ENCODE assay signal across 29 mouse cellular contexts in the genomic region with DNA sequence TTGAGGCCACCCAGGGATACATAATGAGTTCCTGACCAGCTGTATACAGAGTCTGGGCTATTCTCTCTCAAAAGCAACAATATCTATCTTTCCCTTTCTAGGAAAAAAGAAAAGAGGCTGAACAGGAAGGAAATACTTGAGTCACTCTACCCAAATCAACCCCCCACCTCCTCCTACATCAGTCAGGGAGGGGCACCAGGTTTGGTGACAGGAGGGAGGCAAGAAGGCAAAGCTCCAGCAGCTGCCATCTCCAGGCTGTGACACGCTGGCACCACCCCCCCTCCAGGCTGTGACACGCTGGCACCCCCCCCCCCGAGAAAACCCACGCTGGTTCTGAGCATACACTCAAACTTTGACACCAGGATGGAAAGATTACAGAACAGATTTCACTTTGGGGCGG.
DNase-seq lines count a peak whose midpoint lies in the region; ATAC-seq and TF ChIP-seq lines count a peak whose summit lies in the region.
"Had no signal": no experiment of that assay in that cellular context is flagged by ENCODE, and none has a peak within 500 bp of the region (broad histone marks: within the 10 kb centered on the region; RNA-seq: fewer than 3 reads in every experiment).

No protein-coding gene starts in this region.

- DNase-seq in CH12.LX (ENCODE audit: extremely low read depth) (peak; percentile 43), adipocyte (ENCODE audit: low spot score) (no peak)
- no peak for DNase-seq in thymus, postnatal 36 days
- DNase-seq: adrenal gland, adult 2 months; adrenal gland, postnatal 36 days; cerebellum, adult 8-10 months; cerebellum, postnatal 25 days; forebrain, postnatal 0 days; gastrocnemius, postnatal 10 days; kidney, adult 8-10 months; kidney, postnatal 14 days; layer of hippocampus, adult 9-11 months; lung, postnatal 10 days; thymus, adult 2 months; thymus, postnatal 4 days had no signal

- TF ChIP-seq CTCF in CH12.LX (conservative IDR thresholded peaks at IDR 0.05 in 1 of 2, IDR thresholded peaks at IDR 0.05 in 1 of 2; ENCODE audit: low read depth in 2 of 2, low read length in 2 of 2) = no peak

- H3K27me3 ChIP-seq in heart, embryonic 15.5 days = no peaks in the 10 kb centered on the region
- H3K27me3 ChIP-seq in heart, embryonic 11.5 days (ENCODE audit: control insufficient read depth, insufficient read depth, low read length) = no peaks in the 10 kb centered on the region
- no peaks in the 10 kb centered on the region for H3K27me3 ChIP-seq in megakaryocyte, embryonic 14.5 days (replicated peaks)
- no peaks in the 10 kb centered on the region for H3K27me3 ChIP-seq in CH12.LX (replicated peaks)
- H3K27me3 ChIP-seq: embryonic facial prominence, embryonic 15.5 days; forebrain, embryonic 12.5 days; limb, embryonic 12.5 days; midbrain, embryonic 15.5 days; neural tube, embryonic 15.5 days; Patski had no signal

- dilution Hi-C loops in CH12.LX (cut with MboI; ENCODE audit: extremely low pct_ligation_motif_present, extremely low pct_unique_long_range_greater_than_20kb, low sequenced_read_pairs) = no loop called here

- no peaks in the 10 kb centered on the region for H3K79me2 ChIP-seq in CH12.LX (replicated peaks; ENCODE audit: control insufficient read depth, extremely low read depth, insufficient read depth, poor library complexity, severe bottlenecking)

- 57% methylated on average over 5 of the region's 5 CpGs for WGBS in heart, embryonic 15.5 days
- 75% methylated on average over 5 of the region's 5 CpGs for WGBS in heart, embryonic 11.5 days (ENCODE audit: insufficient replicate concordance)

- H3K9ac ChIP-seq in heart, embryonic 15.5 days = no peak overlapping the region
- no peak overlapping the region for H3K9ac ChIP-seq in heart, embryonic 11.5 days (ENCODE audit: low read depth, low read length)
- no peak overlapping the region for H3K9ac ChIP-seq in CH12.LX (ENCODE audit: insufficient read depth, low read depth)
- H3K9ac ChIP-seq: embryonic facial prominence, embryonic 15.5 days; forebrain, embryonic 12.5 days; forebrain, postnatal 0 days; limb, embryonic 12.5 days; midbrain, embryonic 15.5 days; neural tube, embryonic 15.5 days had no signal

- no peak for TF ChIP-seq POLR2A in CH12.LX (IDR thresholded peaks at IDR 0.05; ENCODE audit: low read depth, low read length)

- no peak overlapping the region for H3K4me3 ChIP-seq in heart, embryonic 15.5 days
- no peak overlapping the region for H3K4me3 ChIP-seq in heart, embryonic 11.5 days (ENCODE audit: low read depth, low read length)
- peak overlapping the region; percentile 18 for H3K4me3 ChIP-seq in megakaryocyte, embryonic 14.5 days (replicated peaks)
- H3K4me3 ChIP-seq in CH12.LX (replicated peaks in 1 of 3; ENCODE audit: low read depth in 2 of 3, low read length in 2 of 3, poor library complexity in 1 of 3) = no peak overlapping the region
- H3K4me3 ChIP-seq: embryonic facial prominence, embryonic 10.5 days; embryonic facial prominence, embryonic 15.5 days; forebrain, embryonic 12.5 days; limb, embryonic 12.5 days; midbrain, embryonic 10.5 days; midbrain, embryonic 15.5 days; neural tube, embryonic 15.5 days had no signal

- peaks cover 12% of the 10 kb centered on the region; the same call in 1 of the 2 replicates for H3K4me1 ChIP-seq in heart, embryonic 15.5 days (replicated peaks)
- H3K4me1 ChIP-seq in heart, embryonic 11.5 days (ENCODE audit: control insufficient read depth, insufficient read depth, low read length) = peaks cover 10% of the 10 kb centered on the region; the same call in 1 of the 2 replicates
- H3K4me1 ChIP-seq in megakaryocyte, embryonic 14.5 days = peaks cover 81% of the 10 kb centered on the region
- peaks cover 10 to 64% of the 10 kb centered on the region in 2 experiments for H3K4me1 ChIP-seq in CH12.LX (ENCODE audit: control insufficient read depth in 1 of 2, insufficient read depth in 2 of 2)

- in situ Hi-C loops in CH12.LX (cut with MboI; ENCODE audit: low pct_ligation_motif_present, low pct_unique_long_range_greater_than_20kb, low sequenced_read_pairs) = no loop called here

- peak overlapping the region; percentile 51; the same call in 1 of the 2 replicates for H3K27ac ChIP-seq in heart, embryonic 15.5 days
- H3K27ac ChIP-seq in heart, embryonic 11.5 days (ENCODE audit: low read depth, low read length) = no peak overlapping the region
- no peak overlapping the region for H3K27ac ChIP-seq in CH12.LX (ENCODE audit: insufficient read depth, low read depth)
- H3K27ac ChIP-seq: embryonic facial prominence, embryonic 15.5 days; forebrain, embryonic 12.5 days; limb, embryonic 12.5 days; midbrain, embryonic 10.5 days; midbrain, embryonic 15.5 days had no signal

- H3K36me3 ChIP-seq in heart, embryonic 15.5 days = no peaks in the 10 kb centered on the region
- no peaks in the 10 kb centered on the region for H3K36me3 ChIP-seq in heart, embryonic 11.5 days (ENCODE audit: control insufficient read depth, insufficient read depth, low read length)
- H3K36me3 ChIP-seq in megakaryocyte, embryonic 14.5 days (replicated peaks; ENCODE audit: low read length) = peaks cover 5% of the 10 kb centered on the region
- peaks cover 0 to 28% of the 10 kb centered on the region in 2 experiments for H3K36me3 ChIP-seq in CH12.LX (replicated peaks in 1 of 2; ENCODE audit: control insufficient read depth in 1 of 2, insufficient read depth in 1 of 2, low read length in 1 of 2)
- H3K36me3 ChIP-seq: embryonic facial prominence, embryonic 10.5 days; embryonic facial prominence, embryonic 15.5 days; forebrain, embryonic 12.5 days; limb, embryonic 12.5 days; midbrain, embryonic 10.5 days; midbrain, embryonic 15.5 days; neural tube, embryonic 15.5 days had no signal

- no peak overlapping the region for H3K4me2 ChIP-seq in heart, embryonic 15.5 days
- no peak overlapping the region for H3K4me2 ChIP-seq in heart, embryonic 11.5 days
- H3K4me2 ChIP-seq in CH12.LX (ENCODE audit: insufficient read depth, low read depth, poor library complexity, severe bottlenecking) = no peak overlapping the region
- H3K4me2 ChIP-seq: embryonic facial prominence, embryonic 15.5 days; forebrain, embryonic 12.5 days; limb, embryonic 12.5 days; midbrain, embryonic 15.5 days; neural tube, embryonic 15.5 days had no signal

- TF ChIP-seq EP300 in CH12.LX (IDR thresholded peaks at IDR 0.05; ENCODE audit: low read length) = no peak

- no peak for ATAC-seq in heart, embryonic 15.5 days (replicated peaks; ENCODE audit: insufficient number of reproducible peaks, insufficient read depth, low FRiP score, low read depth)
- ATAC-seq in heart, embryonic 11.5 days (replicated peaks; ENCODE audit: insufficient number of reproducible peaks, low FRiP score, low TSS enrichment) = no peak
- ATAC-seq in megakaryocyte, adult 5-6 weeks (ENCODE audit: poor library complexity, severe bottlenecking) = no peak
- ATAC-seq: forebrain, postnatal 0 days; hindbrain, embryonic 16.5 days; intestine, embryonic 16.5 days; midbrain, embryonic 15.5 days; Patski had no signal

- no peak for TF ChIP-seq RAD21 in CH12.LX (IDR thresholded peaks at IDR 0.05; ENCODE audit: low read depth, low read length)

- H3K9me3 ChIP-seq in heart, embryonic 15.5 days (replicated peaks) = no peaks in the 10 kb centered on the region
- H3K9me3 ChIP-seq in heart, embryonic 11.5 days (replicated peaks; ENCODE audit: control insufficient read depth, low read length) = no peaks in the 10 kb centered on the region
- no peaks in the 10 kb centered on the region for H3K9me3 ChIP-seq in megakaryocyte, embryonic 14.5 days
- no peaks in the 10 kb centered on the region for H3K9me3 ChIP-seq in CH12.LX (replicated peaks; ENCODE audit: low read length)
- H3K9me3 ChIP-seq: embryonic facial prominence, embryonic 10.5 days; embryonic facial prominence, embryonic 15.5 days; forebrain, embryonic 12.5 days; midbrain, embryonic 15.5 days; neural tube, embryonic 15.5 days had no signal

TF ChIP-seq in CH12.LX, 34 proteins besides CTCF, POLR2A, EP300 and RAD21:
- 0 out of 2 replicates have a peak, but pooled peaks have one; percentile 31 for TF ChIP-seq ETS1 (conservative IDR thresholded peaks at IDR 0.05; ENCODE audit: low read depth, low read length)
- TF ChIP-seq ELF1 (IDR thresholded peaks at IDR 0.05; ENCODE audit: low read depth, low read length) = no peak
